Mouse (Mus musculus) testis, adult 2 months (tissue): Measurements from ENCODE around the gene Ttc28.

Experiments
- CTCF ChIP-seq: fragments of 200-500 bp; IDR thresholded peaks from 2 replicates; pipeline ENCODE4 v1.5.1; 2012; ENCODE audit warnings: low read depth, mild to moderate bottlenecking, inconsistent platforms, low read length, moderate library complexity; ENCODE audit not compliant: control insufficient read depth, insufficient read depth, insufficient replicate concordance
- POLR2A ChIP-seq: fragments of 200-500 bp; IDR thresholded peaks from 2 replicates; pipeline ENCODE4 v1.6.1; 2012; ENCODE audit warnings: low read depth, mild to moderate bottlenecking, inconsistent platforms, low read length, moderate library complexity; ENCODE audit not compliant: control insufficient read depth

DNA sequence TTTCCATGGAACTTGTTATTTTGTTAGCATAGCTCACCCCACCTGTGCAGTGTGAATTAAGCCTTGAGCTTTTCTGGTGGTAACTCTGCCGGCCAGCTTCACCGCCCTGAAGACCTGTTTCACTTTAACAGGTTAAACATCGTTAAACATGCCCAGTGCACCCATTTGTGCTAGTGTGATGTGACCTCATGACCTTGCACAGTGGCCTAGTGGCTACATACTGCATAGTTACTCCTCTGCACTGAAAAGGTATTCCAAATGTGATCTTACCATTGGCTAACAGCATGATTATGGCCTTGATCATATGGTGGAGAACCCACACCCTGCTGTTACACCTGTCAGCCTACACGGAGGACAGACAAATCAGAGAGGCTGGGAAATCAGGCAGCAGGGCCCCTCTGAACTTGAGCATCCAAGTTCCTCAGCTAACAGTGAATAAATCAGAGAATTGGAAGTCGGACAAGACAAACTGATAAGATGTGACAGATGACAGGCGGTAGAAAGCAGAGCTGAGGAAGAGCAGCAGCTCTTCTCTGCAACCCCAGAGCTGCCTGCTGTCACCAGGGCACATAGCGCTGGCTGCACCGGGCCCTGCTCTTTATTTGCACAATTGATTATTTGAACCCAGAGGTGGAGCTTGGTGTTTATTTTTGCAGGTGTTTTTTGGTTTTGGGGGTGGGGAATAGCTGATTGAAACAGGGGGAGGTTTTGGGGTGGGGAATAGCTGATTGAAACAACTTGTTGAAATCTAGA, 456.5 kb downstream of the Ttc28 start:
- TF ChIP-seq CTCF (no peak), POLR2A (no peak)
